11 mouse cellular contexts compared by ENCODE assay signal in the genomic region with DNA sequence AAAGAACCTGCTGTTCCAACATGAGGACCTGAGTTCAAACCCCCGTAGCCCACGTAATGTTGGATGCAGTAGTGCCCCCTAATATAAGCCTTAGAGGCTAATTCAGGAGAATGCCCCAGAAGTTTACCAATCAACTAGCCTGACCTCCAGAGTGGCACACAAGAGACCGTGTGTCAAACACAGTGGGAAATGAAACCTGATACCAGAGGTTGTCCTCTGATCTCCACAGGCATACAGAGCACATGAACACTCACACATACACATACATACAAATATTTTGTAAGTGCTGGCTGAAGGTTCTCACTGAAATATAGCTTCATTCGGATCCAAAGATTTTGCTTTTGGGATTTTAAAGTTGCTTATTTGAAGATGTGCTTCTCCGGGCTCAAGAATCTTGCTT. TPM values are rescaled to one million over a fixed set of nuclear protein-coding genes. Genes with fewer than 3 reads are reported as not detected.
DNase-seq lines count a peak whose midpoint lies in the region; ATAC-seq lines count a peak whose summit lies in the region.
"Had no signal": no experiment of that assay in that cellular context is flagged by ENCODE, and none has a peak within 500 bp of the region (broad histone marks: within the 10 kb centered on the region; RNA-seq: fewer than 3 reads in every experiment).

No protein-coding gene starts in this region.

- 73% methylated on average over 5 of the region's 5 CpGs for WGBS in forebrain, embryonic 10.5 days
- WGBS in forebrain, embryonic 12.5 days = 68% methylated on average over 5 of the region's 5 CpGs
- 66% methylated on average over 5 of the region's 5 CpGs for WGBS in midbrain, embryonic 15.5 days
- 70% methylated on average over 5 of the region's 5 CpGs for WGBS in midbrain, embryonic 10.5 days
- 70% methylated on average over 5 of the region's 5 CpGs for WGBS in hindbrain, embryonic 16.5 days
- WGBS in kidney, embryonic 14.5 days = 71% methylated on average over 5 of the region's 5 CpGs

- no peaks in the 10 kb centered on the region for H3K36me3 ChIP-seq in forebrain, embryonic 10.5 days (replicated peaks)
- H3K36me3 ChIP-seq in forebrain, embryonic 12.5 days (replicated peaks) = no peaks in the 10 kb centered on the region
- H3K36me3 ChIP-seq in midbrain, embryonic 15.5 days (replicated peaks) = no peaks in the 10 kb centered on the region
- no peaks in the 10 kb centered on the region for H3K36me3 ChIP-seq in midbrain, embryonic 10.5 days
- H3K36me3 ChIP-seq in hindbrain, embryonic 16.5 days (ENCODE audit: control insufficient read depth, insufficient read depth, low read length) = no peaks in the 10 kb centered on the region
- H3K36me3 ChIP-seq in kidney, embryonic 14.5 days (ENCODE audit: control insufficient read depth, insufficient read depth, low read length) = no peaks in the 10 kb centered on the region
- H3K36me3 ChIP-seq: kidney, embryonic 15.5 days; neural tube, embryonic 12.5 days had no signal

- no peaks in the 10 kb centered on the region for H3K9me3 ChIP-seq in forebrain, embryonic 10.5 days
- H3K9me3 ChIP-seq in forebrain, embryonic 12.5 days = no peaks in the 10 kb centered on the region
- H3K9me3 ChIP-seq in midbrain, embryonic 15.5 days = no peaks in the 10 kb centered on the region
- H3K9me3 ChIP-seq in midbrain, embryonic 10.5 days (replicated peaks) = no peaks in the 10 kb centered on the region
- no peaks in the 10 kb centered on the region for H3K9me3 ChIP-seq in hindbrain, embryonic 16.5 days (ENCODE audit: control insufficient read depth, low read length)
- H3K9me3 ChIP-seq in kidney, embryonic 14.5 days (ENCODE audit: control insufficient read depth, low read length) = no peaks in the 10 kb centered on the region
- H3K9me3 ChIP-seq: kidney, embryonic 15.5 days; neural tube, embryonic 12.5 days had no signal

- no peak overlapping the region for H3K9ac ChIP-seq in forebrain, embryonic 12.5 days
- H3K9ac ChIP-seq in midbrain, embryonic 15.5 days = no peak overlapping the region
- H3K9ac ChIP-seq in hindbrain, embryonic 16.5 days (ENCODE audit: low read depth, low read length) = no peak overlapping the region
- H3K9ac ChIP-seq in kidney, embryonic 14.5 days (ENCODE audit: low read depth, low read length) = no peak overlapping the region
- H3K9ac ChIP-seq: kidney, embryonic 15.5 days; liver, postnatal 0 days; neural tube, embryonic 12.5 days had no signal

- DNase-seq in forebrain, embryonic 10.5 days (ENCODE audit: extremely low spot score, low spot score) = no peak
- DNase-seq in midbrain, embryonic 10.5 days (ENCODE audit: low spot score) = no peak
- DNase-seq in urinary bladder, postnatal 14 days (ENCODE audit: low spot score) = no peak
- DNase-seq: thymus, postnatal 14 days had no signal

- H3K4me2 ChIP-seq in forebrain, embryonic 12.5 days = no peak overlapping the region
- no peak overlapping the region for H3K4me2 ChIP-seq in midbrain, embryonic 15.5 days
- H3K4me2 ChIP-seq in hindbrain, embryonic 16.5 days (ENCODE audit: low read length) = no peak overlapping the region
- H3K4me2 ChIP-seq in kidney, embryonic 14.5 days (replicated peaks; ENCODE audit: low read depth, low read length) = no peak overlapping the region
- H3K4me2 ChIP-seq: kidney, embryonic 15.5 days; neural tube, embryonic 12.5 days had no signal

- 0 out of 2 replicates have a peak overlapping the region, but pooled peaks have one; percentile 4 for H3K27ac ChIP-seq in forebrain, embryonic 10.5 days
- H3K27ac ChIP-seq in forebrain, embryonic 12.5 days = no peak overlapping the region
- no peak overlapping the region for H3K27ac ChIP-seq in midbrain, embryonic 15.5 days
- no peak overlapping the region for H3K27ac ChIP-seq in midbrain, embryonic 10.5 days (replicated peaks)
- H3K27ac ChIP-seq in hindbrain, embryonic 16.5 days (ENCODE audit: low read depth, low read length) = no peak overlapping the region
- no peak overlapping the region for H3K27ac ChIP-seq in kidney, embryonic 14.5 days (ENCODE audit: low read depth, low read length)
- H3K27ac ChIP-seq: kidney, embryonic 15.5 days; neural tube, embryonic 12.5 days had no signal

- no peak overlapping the region for H3K4me3 ChIP-seq in forebrain, embryonic 10.5 days
- H3K4me3 ChIP-seq in forebrain, embryonic 12.5 days (replicated peaks) = no peak overlapping the region
- H3K4me3 ChIP-seq in midbrain, embryonic 15.5 days = no peak overlapping the region
- H3K4me3 ChIP-seq in midbrain, embryonic 10.5 days = no peak overlapping the region
- H3K4me3 ChIP-seq in hindbrain, embryonic 16.5 days (ENCODE audit: low read length) = no peak overlapping the region
- no peak overlapping the region for H3K4me3 ChIP-seq in kidney, embryonic 14.5 days (ENCODE audit: low read length)
- H3K4me3 ChIP-seq: kidney, embryonic 15.5 days; neural tube, embryonic 12.5 days had no signal

- ATAC-seq in forebrain, embryonic 12.5 days (ENCODE audit: low FRiP score) = no peak
- peak; percentile 69; the same call in 1 of the 2 replicates for ATAC-seq in midbrain, embryonic 15.5 days (replicated peaks)
- ATAC-seq in hindbrain, embryonic 16.5 days = 0 out of 2 replicates have a peak, but pooled peaks have one; percentile 9
- ATAC-seq in kidney, embryonic 14.5 days (ENCODE audit: low FRiP score, low TSS enrichment) = no peak
- ATAC-seq: liver, postnatal 0 days had no signal

- H3K27me3 ChIP-seq in forebrain, embryonic 10.5 days (ENCODE audit: poor library complexity, severe bottlenecking) = no peaks in the 10 kb centered on the region
- no peaks in the 10 kb centered on the region for H3K27me3 ChIP-seq in forebrain, embryonic 12.5 days
- no peaks in the 10 kb centered on the region for H3K27me3 ChIP-seq in midbrain, embryonic 15.5 days (replicated peaks)
- no peaks in the 10 kb centered on the region for H3K27me3 ChIP-seq in midbrain, embryonic 10.5 days (ENCODE audit: low read depth, poor library complexity, severe bottlenecking)
- H3K27me3 ChIP-seq in hindbrain, embryonic 16.5 days (replicated peaks; ENCODE audit: control insufficient read depth, insufficient read depth, low read length) = no peaks in the 10 kb centered on the region
- no peaks in the 10 kb centered on the region for H3K27me3 ChIP-seq in kidney, embryonic 14.5 days (ENCODE audit: control insufficient read depth, insufficient read depth, low read length)
- H3K27me3 ChIP-seq: kidney, embryonic 15.5 days; neural tube, embryonic 12.5 days had no signal

- peaks cover 10% of the 10 kb centered on the region for H3K4me1 ChIP-seq in forebrain, embryonic 10.5 days
- no peaks in the 10 kb centered on the region for H3K4me1 ChIP-seq in forebrain, embryonic 12.5 days
- 0 out of 2 replicates have a peak, but pooled peaks cover 4% of the 10 kb centered on the region for H3K4me1 ChIP-seq in midbrain, embryonic 15.5 days
- H3K4me1 ChIP-seq in midbrain, embryonic 10.5 days = no peaks in the 10 kb centered on the region
- H3K4me1 ChIP-seq in hindbrain, embryonic 16.5 days (ENCODE audit: control insufficient read depth, insufficient read depth, low read depth, low read length) = no peaks in the 10 kb centered on the region
- H3K4me1 ChIP-seq in kidney, embryonic 14.5 days (ENCODE audit: control insufficient read depth, insufficient read depth, low read length) = no peaks in the 10 kb centered on the region
- H3K4me1 ChIP-seq: kidney, embryonic 15.5 days; neural tube, embryonic 12.5 days had no signal

RNA-seq across cellular contexts. Expression of a gene that starts 32.1 kb away (rescaled TPM):
- polyA plus RNA-seq in forebrain, embryonic 10.5 days (2016; fragmentation: Nextera tagmentation; extraction: Ambion mirVana) = 0.31 and 0.47 TPM in 2 replicates
- 0.15 TPM in 1 of 2 replicates, not detected in the other for polyA plus RNA-seq in forebrain, embryonic 12.5 days (2016; fragmentation: Nextera tagmentation; extraction: Ambion mirVana)
- 0.15 and 0.37 TPM in 2 replicates for polyA plus RNA-seq in midbrain, embryonic 15.5 days (2015; fragmentation: Nextera tagmentation; extraction: Ambion mirVana)
- 0.26 TPM in 1 of 2 replicates, not detected in the other for polyA plus RNA-seq in midbrain, embryonic 10.5 days (2016; fragmentation: Nextera tagmentation; extraction: Ambion mirVana)
- 0.16 and 0.40 TPM in 2 replicates for polyA plus RNA-seq in hindbrain, embryonic 16.5 days (2015; fragmentation: Nextera tagmentation; extraction: Ambion mirVana)
- 0.92 and 2.0 TPM in 2 replicates for polyA plus RNA-seq in kidney, embryonic 14.5 days (2014; fragmentation: Nextera tagmentation; extraction: Ambion mirVana)
- polyA plus RNA-seq: neural tube, embryonic 12.5 days had no signal

Comparison
In these comparisons a context has a peak if more than half of its experiments do, and no peak if none do; other contexts are left out.
1. ATAC-seq: peak in midbrain, embryonic 15.5 days (single experiment) and hindbrain, embryonic 16.5 days (single experiment); none in forebrain, embryonic 12.5 days (single experiment) and kidney, embryonic 14.5 days (single experiment).